Mouse (Mus musculus) kidney, embryonic 16.5 days (tissue): ENCODE data around the gene Plekhg2. TPM values are rescaled to one million over a fixed set of nuclear protein-coding genes. Genes with fewer than 3 reads are reported as not detected.
A peak's percentile ranks its signal among the peaks of the same experiment; 100 is the strongest.
"Not testable (repeated sequence)": the region's sequence is repeated elsewhere in the genome, so short reads cannot be mapped to it uniquely, and the experiment has no call there.

Source experiments
- ATAC-seq: fragments of 200-750 bp; cut with Nextera tagmentation; 2 replicates; pipeline ENCODE4 v1.8.0; 2017; ENCODE audit warnings: moderate TSS enrichment; ENCODE audit not compliant: low FRiP score, low TSS enrichment
- H3K27ac ChIP-seq: fragments of 300-500 bp; sonication (generic); 2 replicates; pipeline ENCODE4 v1.5.1; 2014; ENCODE audit warnings: low read length
- H3K27me3 ChIP-seq: fragments of 300-500 bp; sonication (generic); 2 replicates; pipeline ENCODE4 v1.6.1; 2014; ENCODE audit warnings: low read length, control low read depth, mixed read lengths; ENCODE audit not compliant: insufficient read depth
- H3K36me3 ChIP-seq: fragments of 300-500 bp; sonication (generic); 2 replicates; pipeline ENCODE4 v1.6.1; 2014; ENCODE audit warnings: low read length, control low read depth, mixed read lengths; ENCODE audit not compliant: insufficient read depth
- H3K4me1 ChIP-seq: fragments of 300-500 bp; sonication (generic); 2 replicates; pipeline ENCODE4 v1.6.1; 2014; ENCODE audit warnings: low read length, control low read depth, mixed read lengths; ENCODE audit not compliant: insufficient read depth
- H3K4me2 ChIP-seq: fragments of 300-500 bp; sonication (generic); replicated peaks from 2 replicates; pipeline ENCODE4 v1.6.1; 2014; ENCODE audit warnings: low read depth, low read length
- H3K4me3 ChIP-seq: fragments of 300-500 bp; sonication (generic); 2 replicates; pipeline ENCODE4 v1.5.1; 2014; ENCODE audit warnings: mild to moderate bottlenecking, low read length
- H3K9ac ChIP-seq: fragments of 300-500 bp; sonication (generic); replicated peaks from 2 replicates; pipeline ENCODE4 v1.6.1; 2014; ENCODE audit warnings: low read length
- H3K9me3 ChIP-seq: fragments of 300-500 bp; sonication (generic); 2 replicates; pipeline ENCODE4 v1.6.1; 2016; ENCODE audit warnings: low read length, control low read depth
- WGBS: fragments of 180-500 bp; shearing (Covaris S2); extraction: QIAGEN DNeasy Blood & Tissue Kit; methylation state at CpG from one replicate; pipeline ENCODE4 v1.1.7; 2014; 5-methylcytosine and 5-hydroxymethylcytosine counted together
- polyA plus RNA-seq: library from polyadenylated mRNA; unstranded; fragments of >200 nt; fragmentation: Nextera tagmentation; extraction: Ambion mirVana; gene quantifications from 2 replicates; pipeline ENCODE4 v1.2.1, GENCODE M21; 2015

The Plekhg2 gene
- polyA plus RNA-seq, 1 experiment from 2014 or later = 69.1 TPM

GRCm38 (mm10) chr7:28398000-28398399 is 25.6 kb upstream of the Plekhg2 start:
- no peak overlapping the region for H3K4me3 ChIP-seq
- WGBS = 70% methylated on average over 3 of the region's 3 CpGs
- no peak overlapping the region for H3K4me2 ChIP-seq
- H3K9me3 ChIP-seq = no peaks in the 10 kb centered on the region
- no peak for ATAC-seq
- peaks cover 70% of the 10 kb centered on the region for H3K36me3 ChIP-seq
- no peak overlapping the region for H3K9ac ChIP-seq
- no peak overlapping the region for H3K27ac ChIP-seq
- H3K4me1 ChIP-seq = peaks cover 7% of the 10 kb centered on the region
- H3K27me3 ChIP-seq = no peaks in the 10 kb centered on the region

DNA sequence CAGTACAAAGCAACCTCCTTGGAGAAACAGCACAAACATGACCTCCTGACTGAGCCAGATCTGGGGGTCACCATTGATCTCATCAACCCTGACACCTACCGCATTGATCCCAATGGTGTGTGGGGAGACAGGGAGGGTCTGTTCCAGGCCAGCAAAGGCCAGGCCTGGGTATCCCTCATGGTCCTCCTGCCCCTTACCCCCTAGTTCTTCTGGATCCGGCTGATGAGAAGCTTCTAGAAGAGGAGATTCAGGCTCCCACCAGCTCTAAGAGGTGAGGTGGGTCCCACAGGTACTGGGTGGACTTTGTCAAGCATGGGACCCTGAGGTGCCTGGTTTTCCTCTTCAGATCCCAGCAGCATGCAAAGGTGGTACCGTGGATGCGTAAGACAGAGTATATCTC is 23.0 kb upstream of the Plekhg2 start:
- Histone ChIP-seq H3K27ac (no peak overlapping the region), H3K9me3 (no peaks in the 10 kb centered on the region), H3K4me3 (no peak overlapping the region), H3K9ac (no peak overlapping the region), H3K4me2 (no peak overlapping the region), H3K27me3 (no peaks in the 10 kb centered on the region), H3K36me3 (peaks cover 54% of the 10 kb centered on the region), H3K4me1 (peaks cover 16% of the 10 kb centered on the region)
- 91% methylated on average over 4 of the region's 4 CpGs for WGBS
- no peak for ATAC-seq

DNA sequence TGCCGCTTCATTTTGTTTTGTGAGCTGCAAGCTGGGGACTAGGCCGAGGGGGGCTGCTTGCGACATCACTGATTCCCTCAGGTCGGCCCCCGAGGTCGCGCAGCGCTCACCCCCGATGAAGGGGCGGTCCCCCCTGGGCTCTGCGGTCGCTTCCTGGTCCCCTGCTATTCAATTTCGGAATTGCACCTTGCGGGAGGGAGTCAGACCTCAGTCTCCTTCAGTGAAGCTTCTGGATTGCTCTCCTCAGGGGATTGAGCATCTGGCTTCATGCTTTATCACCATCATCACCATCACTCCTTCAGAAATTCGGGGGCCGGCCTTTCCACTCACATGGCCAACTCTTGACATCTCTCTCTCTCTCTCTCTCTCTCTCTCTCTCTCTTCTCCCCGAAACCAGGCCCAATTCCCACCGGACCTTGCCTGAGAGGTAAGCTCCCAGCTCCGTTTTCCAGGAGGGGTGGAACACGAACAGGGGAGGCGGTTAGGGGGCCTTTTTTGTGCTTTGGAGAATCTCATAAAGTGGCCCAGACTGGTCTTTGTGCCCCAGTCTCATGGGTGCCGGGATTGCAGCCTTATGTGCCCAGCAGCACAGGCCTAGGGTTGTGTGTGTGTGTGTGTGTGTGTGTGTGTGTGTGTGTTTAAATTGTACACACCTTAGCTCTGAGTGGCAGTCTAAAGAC is 21.0 kb upstream of the Plekhg2 start:
- Histone ChIP-seq H3K36me3 (peaks cover 54% of the 10 kb centered on the region), H3K4me3 (peak overlapping the region; percentile 90), H3K9me3 (no peaks in the 10 kb centered on the region), H3K9ac (peak overlapping the region; percentile 91), H3K27me3 (no peaks in the 10 kb centered on the region), H3K27ac (peak overlapping the region; percentile 68; the same call in 1 of the 2 replicates), H3K4me1 (peaks cover 16% of the 10 kb centered on the region), H3K4me2 (peak overlapping the region; percentile 89)
- WGBS = 6% methylated on average over 20 of the region's 22 CpGs
- ATAC-seq = no peak

- H3K4me2 ChIP-seq = peak within 1 kb of the TSS; percentile 89
- H3K4me3 ChIP-seq = peak within 1 kb of the TSS; percentile 90
- ATAC-seq = peak; percentile 98
- H3K4me1 ChIP-seq = peaks cover 16% of the 10 kb centered on the region
- 0% methylated on average over 57 of the region's 58 CpGs for WGBS
- peaks cover 48% of the 10 kb centered on the region for H3K36me3 ChIP-seq
- no peaks in the 10 kb centered on the region for H3K27me3 ChIP-seq
- H3K9ac ChIP-seq = peak within 1 kb of the TSS; percentile 91
- H3K9me3 ChIP-seq = no peaks in the 10 kb centered on the region
- peak within 1 kb of the TSS; percentile 68 for H3K27ac ChIP-seq
Measured at GRCm38 (mm10) chr7:28392429-28393271, 20.3 kb upstream of the Plekhg2 start, which contains the start of the genes Med29 and Paf1. Med29 (minus strand) TSS chr7:28392708. Paf1 (plus strand) TSS chr7:28392951.

GRCm38 (mm10) chr7:28390331-28390730 is 17.9 kb upstream of the Plekhg2 start:
- WGBS = 97% methylated on average over 3 of the region's 3 CpGs
- H3K27ac ChIP-seq = no peak overlapping the region
- no peaks in the 10 kb centered on the region for H3K27me3 ChIP-seq
- peaks cover 20% of the 10 kb centered on the region for H3K4me1 ChIP-seq
- H3K4me3 ChIP-seq = no peak overlapping the region
- peaks cover 36% of the 10 kb centered on the region for H3K36me3 ChIP-seq
- H3K4me2 ChIP-seq = no peak overlapping the region
- ATAC-seq = no peak
- H3K9ac ChIP-seq = no peak overlapping the region
- no peaks in the 10 kb centered on the region for H3K9me3 ChIP-seq

DNA sequence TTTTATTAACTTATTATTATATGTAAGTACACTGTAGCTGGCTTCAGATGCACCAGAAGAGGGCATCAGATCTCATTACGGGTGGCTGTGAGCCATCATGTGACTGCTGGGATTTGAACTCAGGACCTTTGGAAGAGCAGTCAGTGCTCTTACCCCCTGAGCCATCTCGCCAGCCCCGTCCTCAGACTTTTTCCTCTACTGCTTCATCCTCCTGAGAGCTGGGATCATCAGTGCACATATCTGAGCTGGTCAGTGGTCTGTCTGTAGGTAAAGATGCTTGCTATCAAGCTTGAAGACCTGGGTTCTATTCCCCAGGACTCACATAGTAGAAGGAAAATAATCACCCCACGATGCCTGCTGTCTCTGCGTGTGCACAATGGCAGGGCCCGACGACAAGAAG is 15.0 kb upstream of the Plekhg2 start:
- H3K36me3 ChIP-seq = peaks cover 33% of the 10 kb centered on the region; the same call in 1 of the 2 replicates

GRCm38 (mm10) chr7:28386877-28387276 is 14.5 kb upstream of the Plekhg2 start:
- not testable (repeated sequence) for H3K9me3 ChIP-seq, H3K27ac ChIP-seq, H3K4me2 ChIP-seq, H3K27me3 ChIP-seq, H3K4me3 ChIP-seq, H3K9ac ChIP-seq
- H3K36me3 ChIP-seq = peaks cover 33% of the 10 kb centered on the region; the same call in 1 of the 2 replicates
- peaks cover 28% of the 10 kb centered on the region for H3K4me1 ChIP-seq
- 69% methylated on average over 6 of the region's 6 CpGs for WGBS
- ATAC-seq = peak; percentile 14

More for the DNA sequence above, 15.0 kb upstream of the Plekhg2 start:
- not testable (repeated sequence) for H3K27me3 ChIP-seq, H3K4me3 ChIP-seq, H3K9me3 ChIP-seq, ATAC-seq, H3K4me2 ChIP-seq, H3K27ac ChIP-seq, H3K9ac ChIP-seq
- H3K4me1 ChIP-seq = peaks cover 24% of the 10 kb centered on the region
- 87% methylated on average over 7 of the region's 7 CpGs for WGBS

GRCm38 (mm10) chr7:28386462-28386861 is 14.1 kb upstream of the Plekhg2 start:
- Histone ChIP-seq H3K4me3 (no peak overlapping the region), H3K9ac (no peak overlapping the region), H3K27ac (no peak overlapping the region), H3K36me3 (peaks cover 33% of the 10 kb centered on the region; the same call in 1 of the 2 replicates), H3K4me2 (no peak overlapping the region), H3K9me3 (no peaks in the 10 kb centered on the region), H3K27me3 (no peaks in the 10 kb centered on the region), H3K4me1 (peaks cover 28% of the 10 kb centered on the region)
- 5% methylated on average over 4 of the region's 4 CpGs for WGBS
- ATAC-seq = peak; percentile 50

DNA sequence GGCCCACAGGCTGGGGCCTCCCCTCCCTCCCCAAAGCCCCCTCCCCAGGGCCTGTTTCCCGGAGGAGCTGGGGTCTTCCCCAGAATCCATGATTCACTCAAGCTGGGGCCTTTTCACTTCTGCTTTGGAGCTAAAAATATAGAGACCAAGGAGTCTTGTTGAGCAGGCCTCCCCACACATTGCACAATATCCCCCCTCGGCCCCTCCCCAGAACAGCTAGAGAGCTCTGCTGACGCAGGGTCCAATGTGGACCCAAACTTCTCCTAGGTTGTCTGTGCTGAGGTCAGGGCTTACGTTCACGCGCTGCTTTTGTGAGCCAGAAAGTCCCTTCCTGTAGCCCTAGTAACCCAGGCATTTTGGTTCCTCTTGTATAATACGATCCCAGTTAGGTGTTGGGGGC is 13.6 kb upstream of the Plekhg2 start:
- no peak overlapping the region for H3K4me3 ChIP-seq
- peaks cover 33% of the 10 kb centered on the region; the same call in 1 of the 2 replicates for H3K36me3 ChIP-seq
- no peaks in the 10 kb centered on the region for H3K9me3 ChIP-seq
- no peak overlapping the region for H3K9ac ChIP-seq
- no peak overlapping the region for H3K4me2 ChIP-seq
- H3K27ac ChIP-seq = peak overlapping the region; percentile 23; the same call in 1 of the 2 replicates
- H3K27me3 ChIP-seq = no peaks in the 10 kb centered on the region
- ATAC-seq = no peak
- H3K4me1 ChIP-seq = peaks cover 29% of the 10 kb centered on the region
- 83% methylated on average over 7 of the region's 7 CpGs for WGBS
